Mouse (Mus musculus) intestine, postnatal 0 days (tissue): Measurements from ENCODE around the gene Tmem131. TPM values are rescaled to one million over a fixed set of nuclear protein-coding genes. Genes with fewer than 3 reads are reported as not detected.

Experiments
- ATAC-seq: fragments of 200-750 bp; cut with Nextera tagmentation; 2 replicates; pipeline ENCODE4 v1.8.0; 2017; ENCODE audit warnings: mild to moderate bottlenecking, moderate TSS enrichment, moderate library complexity
- H3K27ac ChIP-seq: fragments of 300-500 bp; sonication (generic); 2 replicates; pipeline ENCODE4 v1.5.1; 2014; ENCODE audit warnings: mild to moderate bottlenecking, low read depth, low read length, moderate library complexity
- H3K27me3 ChIP-seq: fragments of 300-500 bp; sonication (generic); replicated peaks from 2 replicates; pipeline ENCODE4 v1.6.1; 2014; ENCODE audit warnings: low read length, mixed read lengths; ENCODE audit not compliant: control insufficient read depth, insufficient read depth
- H3K36me3 ChIP-seq: fragments of 300-500 bp; sonication (generic); 2 replicates; pipeline ENCODE4 v1.6.1; 2014; ENCODE audit warnings: mild to moderate bottlenecking, moderate library complexity; ENCODE audit not compliant: control insufficient read depth, insufficient read depth
- H3K4me1 ChIP-seq: fragments of 300-500 bp; sonication (generic); replicated peaks from 2 replicates; pipeline ENCODE4 v1.6.1; 2014; ENCODE audit warnings: antibody characterized with exemption, low read length, mixed read lengths; ENCODE audit not compliant: control insufficient read depth, insufficient read depth
- H3K4me2 ChIP-seq: fragments of 300-500 bp; sonication (generic); replicated peaks from 2 replicates; pipeline ENCODE4 v1.6.1; 2014; ENCODE audit warnings: low read depth, mild to moderate bottlenecking, moderate library complexity
- H3K4me3 ChIP-seq: fragments of 300-500 bp; sonication (generic); 2 replicates; pipeline ENCODE4 v1.5.1; 2014; ENCODE audit warnings: low read depth, low read length
- H3K9ac ChIP-seq: fragments of 300-500 bp; sonication (generic); 2 replicates; pipeline ENCODE4 v1.6.1; 2014; ENCODE audit warnings: mild to moderate bottlenecking, low read depth, low read length
- H3K9me3 ChIP-seq: fragments of 300-500 bp; sonication (generic); 2 replicates; pipeline ENCODE4 v1.6.1; 2016; ENCODE audit warnings: mixed run types; ENCODE audit not compliant: control insufficient read depth
- CTCF ChIP-seq: sonication (generic); IDR thresholded peaks from 2 replicates; pipeline ENCODE4 v1.5.1; 2016; ENCODE audit warnings: low read depth, mild to moderate bottlenecking, control low read depth, antibody characterized with exemption, moderate library complexity
- WGBS: fragments of 180-500 bp; shearing (Covaris S2); extraction: QIAGEN DNeasy Blood & Tissue Kit; methylation state at CpG from one replicate; pipeline ENCODE4 v1.1.7; 2014; 5-methylcytosine and 5-hydroxymethylcytosine counted together
- polyA plus RNA-seq: library from polyadenylated mRNA; unstranded; fragments of >200 nt; fragmentation: Nextera tagmentation; extraction: Ambion mirVana; gene quantifications from 2 replicates; pipeline ENCODE4 v1.2.1, GENCODE M21; 2015

Gene Tmem131
- polyA plus RNA-seq, 1 experiment from 2014 or later = 10.6 TPM

GRCm38 (mm10) chr1:36877126-36877525 is 66.3 kb downstream of the Tmem131 start:
- Histone ChIP-seq H3K36me3 (peaks cover 32% of the 10 kb centered on the region), H3K27me3 (no peaks in the 10 kb centered on the region), H3K9me3 (no peaks in the 10 kb centered on the region), H3K9ac (no peak overlapping the region), H3K4me2 (no peak overlapping the region), H3K4me1 (no peaks in the 10 kb centered on the region), H3K4me3 (no peak overlapping the region), H3K27ac (no peak overlapping the region)
- no peak for TF ChIP-seq CTCF
- WGBS = 40% methylated on average over 1 of the region's 1 CpGs
- no peak for ATAC-seq

GRCm38 (mm10) chr1:36874874-36875561 is 68.4 kb downstream of the Tmem131 start:
- no peaks in the 10 kb centered on the region for H3K9me3 ChIP-seq
- WGBS = 73% methylated on average over 8 of the region's 8 CpGs
- peaks cover 16% of the 10 kb centered on the region; the same call in 1 of the 2 replicates for H3K36me3 ChIP-seq
- TF ChIP-seq CTCF = 0 out of 2 replicates have a peak, but pooled peaks have one; percentile 22
- no peak overlapping the region for H3K9ac ChIP-seq
- H3K27me3 ChIP-seq = no peaks in the 10 kb centered on the region
- H3K4me1 ChIP-seq = no peaks in the 10 kb centered on the region
- no peak overlapping the region for H3K4me3 ChIP-seq
- H3K27ac ChIP-seq = no peak overlapping the region
- ATAC-seq = no peak
- H3K4me2 ChIP-seq = no peak overlapping the region

- Histone ChIP-seq H3K4me3 (no peak overlapping the region), H3K9me3 (no peaks in the 10 kb centered on the region), H3K4me2 (no peak overlapping the region), H3K9ac (no peak overlapping the region), H3K4me1 (no peaks in the 10 kb centered on the region), H3K27ac (no peak overlapping the region), H3K36me3 (peaks cover 12% of the 10 kb centered on the region; the same call in 1 of the 2 replicates), H3K27me3 (no peaks in the 10 kb centered on the region)
- TF ChIP-seq CTCF = no peak
- 20% methylated on average over 4 of the region's 4 CpGs for WGBS
- no peak for ATAC-seq
Observed at GRCm38 (mm10) chr1:36871238-36871637, 72.2 kb downstream of the Tmem131 start.

- no peak overlapping the region for H3K4me2 ChIP-seq
- no peak overlapping the region for H3K4me3 ChIP-seq
- no peaks in the 10 kb centered on the region for H3K4me1 ChIP-seq
- H3K27ac ChIP-seq = no peak overlapping the region
- 35% methylated on average over 1 of the region's 1 CpGs for WGBS
- H3K36me3 ChIP-seq = peaks cover 12% of the 10 kb centered on the region; the same call in 1 of the 2 replicates
- H3K9ac ChIP-seq = no peak overlapping the region
- H3K27me3 ChIP-seq = no peaks in the 10 kb centered on the region
- peak; percentile 54 for TF ChIP-seq CTCF
- ATAC-seq = no peak
- no peaks in the 10 kb centered on the region for H3K9me3 ChIP-seq
Observed at GRCm38 (mm10) chr1:36870518-36870917, 72.9 kb downstream of the Tmem131 start.

- Histone ChIP-seq H3K9me3 (no peaks in the 10 kb centered on the region), H3K9ac (no peak overlapping the region), H3K27ac (no peak overlapping the region), H3K4me1 (no peaks in the 10 kb centered on the region; the same call in 1 of the 2 replicates), H3K36me3 (peaks cover 5% of the 10 kb centered on the region), H3K4me3 (no peak overlapping the region), H3K4me2 (no peak overlapping the region), H3K27me3 (no peaks in the 10 kb centered on the region)
- ATAC-seq = no peak
- no peak for TF ChIP-seq CTCF
- 74% methylated on average over 3 of the region's 3 CpGs for WGBS
Observed at GRCm38 (mm10) chr1:36864757-36865156, 78.7 kb downstream of the Tmem131 start.

- H3K27ac ChIP-seq = no peak overlapping the region
- WGBS = 65% methylated on average over 2 of the region's 2 CpGs
Observed at GRCm38 (mm10) chr1:36861775-36862174, 81.7 kb downstream of the Tmem131 start.

More at GRCm38 (mm10) chr1:36861775-36862174, 81.7 kb downstream of the Tmem131 start:
- H3K36me3 ChIP-seq = no peaks in the 10 kb centered on the region; the same call in 1 of the 2 replicates
- no peak overlapping the region for H3K4me2 ChIP-seq
- ATAC-seq = no peak
- TF ChIP-seq CTCF = no peak
- H3K4me3 ChIP-seq = no peak overlapping the region
- no peaks in the 10 kb centered on the region; the same call in 1 of the 2 replicates for H3K4me1 ChIP-seq
- no peak overlapping the region for H3K9ac ChIP-seq
- H3K27me3 ChIP-seq = no peaks in the 10 kb centered on the region
- H3K9me3 ChIP-seq = no peaks in the 10 kb centered on the region
